Mouse (Mus musculus): ENCODE measurements around the gene Rgs7. TPM values are rescaled to one million over a fixed set of nuclear protein-coding genes. Genes with fewer than 3 reads are reported as not detected.

The Rgs7 gene
- polyA plus RNA-seq, 1 experiment from 2014 or later, result not detected

DNA sequence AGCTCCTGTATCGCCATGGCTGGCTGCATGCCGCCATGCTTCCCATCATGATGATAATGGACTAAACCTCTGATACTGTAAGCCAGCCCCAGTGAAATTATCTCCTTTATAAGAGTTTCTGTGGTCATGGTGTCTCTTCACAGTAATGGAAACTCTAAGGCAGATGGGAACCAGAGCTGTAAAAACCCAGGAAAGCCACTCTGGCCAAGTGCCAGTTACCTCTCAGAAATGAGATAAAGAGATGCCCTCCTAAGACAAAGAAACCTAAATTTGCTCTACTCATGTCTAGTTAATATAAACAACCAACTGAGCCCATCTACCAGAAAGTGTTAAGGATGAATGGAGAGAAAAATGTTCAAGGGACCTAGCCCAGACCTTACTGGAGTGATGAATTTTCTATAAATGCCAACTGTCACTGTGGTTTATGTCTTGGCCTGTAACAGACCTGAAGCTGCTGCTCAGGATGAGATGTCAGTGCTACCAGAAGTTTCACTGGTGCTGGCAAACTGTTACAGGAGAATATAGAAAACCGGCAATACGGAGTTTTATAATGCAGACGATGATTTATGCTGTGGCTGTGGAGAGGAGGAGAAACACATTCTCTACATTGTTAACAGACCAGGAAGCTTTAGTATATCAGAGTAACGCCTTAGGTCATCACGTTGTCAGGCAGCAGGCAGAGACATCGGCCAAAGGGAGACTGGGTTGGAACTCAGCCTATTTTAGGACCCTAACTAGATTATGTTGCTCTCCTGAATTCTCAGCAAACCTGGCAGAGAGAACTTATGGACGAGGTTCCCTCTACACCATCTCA lies 159.1 kb downstream of the Rgs7 start:
- H3K36me3 ChIP-seq, result no peaks in the 10 kb centered on the region
- DNase-seq (ENCODE audit: low spot score), result no peak
- WGBS, result 84% methylated on average over 9 of the region's 9 CpGs

DNA sequence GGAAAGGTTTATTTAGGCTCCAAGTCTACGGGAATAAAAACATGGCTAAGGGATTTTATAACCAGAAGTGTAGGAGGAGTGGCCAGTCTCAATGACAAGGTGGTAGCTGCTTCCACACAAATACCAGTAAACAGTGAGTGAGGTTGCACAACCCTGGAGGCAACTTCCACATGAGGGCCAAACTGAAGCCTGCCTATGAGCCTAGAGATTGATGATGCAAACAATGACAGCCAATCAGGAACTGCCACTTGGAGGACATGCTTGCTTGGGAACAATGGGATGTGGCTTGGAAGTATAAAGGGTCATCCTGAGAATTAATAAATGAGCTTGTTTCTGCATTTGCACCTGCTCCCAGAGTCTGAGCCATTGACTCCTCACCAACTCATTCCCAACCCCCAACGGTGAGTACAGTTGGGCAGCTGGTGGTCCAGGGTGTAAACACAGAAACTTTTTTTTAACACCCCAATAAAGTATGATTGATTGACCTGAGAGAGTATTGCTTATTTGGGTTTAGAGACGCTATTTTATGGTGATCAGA lies 162.3 kb downstream of the Rgs7 start:
- H3K4me3 ChIP-seq, result no peak overlapping the region
- DNase-seq (ENCODE audit: low spot score), result no peak
- H3K27me3 ChIP-seq (ENCODE audit: low read depth, poor library complexity, severe bottlenecking), result no peaks in the 10 kb centered on the region
- 89% methylated on average over 3 of the region's 3 CpGs for WGBS
- H3K27ac ChIP-seq, result no peak overlapping the region
- H3K4me1 ChIP-seq, result no peaks in the 10 kb centered on the region
- H3K36me3 ChIP-seq, result no peaks in the 10 kb centered on the region
- H3K9me3 ChIP-seq (replicated peaks), result no peaks in the 10 kb centered on the region

More for the DNA sequence above, 159.1 kb downstream of the Rgs7 start:
- no peaks in the 10 kb centered on the region for H3K9me3 ChIP-seq (replicated peaks)
- no peak overlapping the region for H3K4me3 ChIP-seq
- H3K4me1 ChIP-seq, result no peaks in the 10 kb centered on the region
- no peak overlapping the region for H3K27ac ChIP-seq
- H3K27me3 ChIP-seq (ENCODE audit: low read depth, poor library complexity, severe bottlenecking), result no peaks in the 10 kb centered on the region

DNA sequence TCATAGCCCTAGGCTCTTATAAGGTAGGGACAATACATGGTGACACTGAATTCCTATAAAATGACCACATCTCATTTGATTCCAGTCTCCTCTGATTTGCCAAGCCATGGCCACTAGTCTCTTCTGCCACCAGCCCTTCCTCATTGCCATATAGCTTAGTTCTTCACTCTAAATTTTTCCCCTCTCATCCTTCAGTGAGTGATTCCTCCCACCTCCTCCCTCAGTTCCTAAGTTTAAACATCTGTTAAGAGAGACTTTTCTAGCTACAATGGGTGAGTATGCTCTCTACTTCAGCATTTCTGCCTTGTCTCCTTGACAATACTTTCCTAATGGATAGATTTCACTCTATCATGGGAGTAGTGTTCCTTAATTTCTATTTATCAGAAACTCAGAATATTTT lies 169.5 kb downstream of the Rgs7 start:
- H3K9me3 ChIP-seq (replicated peaks), result no peaks in the 10 kb centered on the region
- H3K36me3 ChIP-seq, result no peaks in the 10 kb centered on the region
- H3K27me3 ChIP-seq (ENCODE audit: low read depth, poor library complexity, severe bottlenecking), result no peaks in the 10 kb centered on the region
- H3K27ac ChIP-seq, result no peak overlapping the region
- no peaks in the 10 kb centered on the region for H3K4me1 ChIP-seq
- DNase-seq (ENCODE audit: low spot score), result no peak
- H3K4me3 ChIP-seq, result no peak overlapping the region

DNA sequence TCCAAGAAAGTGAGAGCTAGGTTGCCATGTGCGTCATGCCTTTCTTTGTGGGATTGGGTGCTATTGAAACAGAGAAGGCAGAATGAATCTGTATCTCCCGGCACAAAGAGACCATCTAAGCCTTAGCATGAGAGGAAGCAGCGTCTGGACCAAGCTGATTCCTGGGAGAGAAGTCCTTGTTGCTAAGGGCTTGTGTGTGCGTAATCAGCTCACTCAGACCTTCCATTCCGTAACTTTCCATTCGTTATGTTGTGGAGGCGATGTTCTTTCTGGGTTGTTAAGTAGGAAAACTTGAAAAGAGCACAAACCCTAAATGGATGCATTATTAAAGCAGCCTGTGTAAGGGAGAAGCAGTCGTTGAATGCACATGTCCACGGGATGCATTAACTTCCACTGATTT lies 173.1 kb downstream of the Rgs7 start:
- 89% methylated on average over 9 of the region's 9 CpGs for WGBS
- no peaks in the 10 kb centered on the region for H3K27me3 ChIP-seq (ENCODE audit: low read depth, poor library complexity, severe bottlenecking)
- no peaks in the 10 kb centered on the region for H3K9me3 ChIP-seq (replicated peaks)
- no peak for DNase-seq (ENCODE audit: low spot score)
- no peak overlapping the region for H3K27ac ChIP-seq
- H3K4me1 ChIP-seq, result no peaks in the 10 kb centered on the region
- H3K36me3 ChIP-seq, result no peaks in the 10 kb centered on the region
- H3K4me3 ChIP-seq, result no peak overlapping the region

DNA sequence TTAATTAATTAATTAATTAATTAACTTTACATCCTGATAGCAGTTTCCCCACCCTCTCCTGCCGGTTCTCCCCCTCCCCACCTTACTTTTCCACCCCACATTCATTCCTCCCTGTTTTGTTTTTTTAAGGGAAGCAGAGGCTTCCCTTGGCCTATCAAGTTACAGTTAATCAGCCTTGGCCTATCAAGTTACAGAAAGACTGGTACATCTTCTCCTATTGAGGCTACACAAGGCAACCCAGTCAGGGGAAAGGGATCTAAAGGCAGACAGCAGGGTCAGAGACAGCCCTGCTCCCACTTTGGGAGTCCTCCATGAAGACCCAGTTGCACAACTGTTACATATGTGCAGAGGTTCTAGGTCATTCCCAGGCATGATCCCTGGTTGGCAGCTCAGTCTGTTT lies 175.0 kb downstream of the Rgs7 start:
- 9% methylated on average over 1 of the region's 1 CpGs for WGBS
- Histone ChIP-seq H3K27ac (no peak overlapping the region), H3K4me3 (no peak overlapping the region), H3K9me3 (replicated peaks) (no peaks in the 10 kb centered on the region), H3K27me3 (ENCODE audit: low read depth, poor library complexity, severe bottlenecking) (no peaks in the 10 kb centered on the region), H3K4me1 (no peaks in the 10 kb centered on the region), H3K36me3 (no peaks in the 10 kb centered on the region)
- DNase-seq (ENCODE audit: low spot score), result no peak

DNA sequence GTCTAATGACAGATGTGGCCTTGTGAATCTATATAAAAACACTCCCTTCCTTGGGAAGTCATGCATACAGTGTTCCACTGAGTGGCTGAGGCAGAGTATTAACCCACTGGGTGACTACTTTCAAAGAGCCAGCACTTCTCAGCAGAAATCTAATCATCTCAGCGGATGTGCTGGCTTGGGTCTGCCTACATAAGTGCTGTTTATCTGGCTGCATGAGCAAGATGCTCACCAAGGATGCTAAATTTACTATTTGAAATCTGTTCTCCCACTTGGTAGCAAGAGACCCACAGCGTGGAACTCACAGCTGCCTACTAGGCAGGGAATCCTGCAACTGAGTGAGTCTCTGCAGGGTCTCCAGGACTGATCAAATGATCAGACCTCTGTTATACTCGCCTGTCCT lies 184.7 kb downstream of the Rgs7 start:
- Histone ChIP-seq H3K9me3 (replicated peaks) (no peaks in the 10 kb centered on the region), H3K36me3 (no peaks in the 10 kb centered on the region), H3K4me1 (no peaks in the 10 kb centered on the region), H3K27me3 (ENCODE audit: low read depth, poor library complexity, severe bottlenecking) (no peaks in the 10 kb centered on the region), H3K27ac (no peak overlapping the region), H3K4me3 (no peak overlapping the region)
- DNase-seq (ENCODE audit: low spot score), result no peak
- 80% methylated on average over 3 of the region's 3 CpGs for WGBS

DNA sequence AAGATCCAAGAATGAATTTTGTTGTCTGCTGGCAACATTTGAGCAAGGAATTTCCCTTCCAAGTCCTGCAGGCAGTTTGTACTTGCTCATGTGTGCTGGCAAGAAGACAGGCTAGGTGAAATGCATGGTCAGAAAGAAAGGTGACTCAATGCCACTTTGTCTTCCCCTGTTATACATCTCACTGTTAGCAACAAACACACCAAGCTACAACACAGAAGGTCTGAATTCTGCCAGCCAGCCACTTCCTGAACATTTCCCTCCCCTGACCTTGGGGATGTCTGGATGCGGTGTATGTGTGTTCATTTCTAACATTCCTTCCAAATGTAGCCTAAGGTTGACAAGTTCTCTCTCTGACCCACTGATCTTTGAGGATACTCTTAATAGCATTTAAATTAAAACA lies 191.4 kb downstream of the Rgs7 start:
- WGBS, result 76% methylated on average over 1 of the region's 1 CpGs
- H3K27me3 ChIP-seq (ENCODE audit: low read depth, poor library complexity, severe bottlenecking), result no peaks in the 10 kb centered on the region

DNA sequence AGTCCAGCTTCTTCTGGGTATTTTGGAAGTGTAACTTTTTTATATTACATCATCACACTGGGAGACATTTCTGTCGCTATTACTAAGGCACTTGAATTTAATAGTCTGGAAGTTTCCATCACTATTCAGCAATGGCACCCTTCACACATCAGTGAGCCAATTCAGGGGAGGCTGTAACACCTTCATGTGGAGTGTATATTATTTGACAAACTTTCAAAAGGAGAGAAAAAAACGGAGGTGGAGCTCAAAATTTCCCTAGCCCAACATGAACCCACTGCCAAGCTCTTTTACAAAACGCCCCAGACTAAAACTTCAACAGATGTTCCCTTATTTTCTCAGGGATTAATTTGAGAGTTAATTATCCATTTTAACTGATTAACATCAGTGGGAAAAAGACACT lies 191.9 kb downstream of the Rgs7 start:
- 68% methylated on average over 3 of the region's 3 CpGs for WGBS
- no peak for DNase-seq (ENCODE audit: low spot score)
- Histone ChIP-seq H3K4me1 (no peaks in the 10 kb centered on the region), H3K4me3 (no peak overlapping the region), H3K9me3 (replicated peaks) (no peaks in the 10 kb centered on the region), H3K36me3 (no peaks in the 10 kb centered on the region), H3K27ac (no peak overlapping the region), H3K27me3 (ENCODE audit: low read depth, poor library complexity, severe bottlenecking) (no peaks in the 10 kb centered on the region)

More for the DNA sequence above, 191.4 kb downstream of the Rgs7 start:
- H3K9me3 ChIP-seq (replicated peaks), result no peaks in the 10 kb centered on the region
- H3K27ac ChIP-seq, result no peak overlapping the region
- H3K4me3 ChIP-seq, result no peak overlapping the region
- H3K4me1 ChIP-seq, result no peaks in the 10 kb centered on the region
- no peaks in the 10 kb centered on the region for H3K36me3 ChIP-seq
- no peak for DNase-seq (ENCODE audit: low spot score)

DNA sequence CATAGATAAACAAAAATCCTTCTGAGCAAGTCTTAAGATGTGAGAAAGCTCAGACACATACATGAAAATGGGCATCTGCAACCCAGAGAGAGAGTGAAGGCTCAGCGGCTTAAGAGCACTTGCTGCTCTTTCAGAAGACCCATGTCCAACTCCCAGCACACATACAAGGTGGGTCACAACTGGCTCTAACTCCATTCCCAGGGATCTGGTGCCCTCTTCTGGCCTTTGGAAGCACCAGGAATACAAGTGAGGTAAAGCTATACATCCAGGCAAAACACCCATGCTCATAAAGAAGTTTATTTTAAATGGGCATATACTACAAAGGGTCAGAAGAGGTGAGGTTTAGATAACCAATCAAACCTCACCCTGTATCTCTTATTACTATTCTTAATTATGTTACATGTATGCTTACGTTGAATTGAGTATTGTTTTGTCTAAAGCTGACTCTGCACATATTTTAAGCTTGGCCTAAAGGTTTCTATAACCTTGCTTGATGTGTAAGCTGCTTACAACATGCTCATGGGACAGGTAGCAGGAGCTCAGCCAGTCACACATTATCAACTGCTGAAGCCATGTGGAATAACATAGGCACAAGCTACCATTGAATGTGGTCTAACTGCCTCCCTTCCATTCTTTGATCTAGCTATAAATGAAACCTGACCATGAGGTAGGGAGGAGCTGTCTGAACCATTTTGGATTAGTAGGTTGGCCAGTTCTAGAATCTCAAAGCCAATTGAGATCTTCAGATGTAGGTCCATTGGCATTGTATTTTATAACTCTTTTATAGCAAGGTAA lies 192.5 kb downstream of the Rgs7 start:
- H3K27ac ChIP-seq, result no peak overlapping the region
- H3K9me3 ChIP-seq (replicated peaks), result no peaks in the 10 kb centered on the region
- H3K27me3 ChIP-seq (ENCODE audit: low read depth, poor library complexity, severe bottlenecking), result no peaks in the 10 kb centered on the region
- no peaks in the 10 kb centered on the region for H3K36me3 ChIP-seq
- no peak overlapping the region for H3K4me3 ChIP-seq
- 89% methylated on average over 2 of the region's 2 CpGs for WGBS
- no peaks in the 10 kb centered on the region for H3K4me1 ChIP-seq
- no peak for DNase-seq (ENCODE audit: low spot score)

DNA sequence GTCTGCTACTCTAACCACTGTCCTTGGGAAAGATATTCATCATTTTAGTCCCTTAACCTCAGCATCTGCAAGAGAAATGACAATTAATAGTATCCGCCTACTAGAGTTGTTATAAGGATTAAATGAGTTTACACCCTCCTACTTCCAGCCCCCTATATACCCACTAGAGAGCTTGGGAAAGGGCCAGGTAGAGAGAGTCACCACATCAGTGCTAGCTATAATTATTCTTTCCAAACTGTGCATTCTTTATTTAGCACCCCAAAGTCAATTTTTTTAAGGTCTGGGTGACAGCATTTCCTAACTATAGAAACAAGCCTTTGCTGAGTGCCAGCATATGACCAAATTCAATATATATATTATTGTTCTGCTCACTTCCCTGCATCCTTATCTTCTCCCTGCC lies 195.4 kb downstream of the Rgs7 start:
- Histone ChIP-seq H3K27me3 (ENCODE audit: low read depth, poor library complexity, severe bottlenecking) (no peaks in the 10 kb centered on the region), H3K36me3 (no peaks in the 10 kb centered on the region), H3K9me3 (replicated peaks) (no peaks in the 10 kb centered on the region), H3K4me3 (no peak overlapping the region), H3K27ac (no peak overlapping the region), H3K4me1 (no peaks in the 10 kb centered on the region)
- 95% methylated on average over 1 of the region's 1 CpGs for WGBS
- DNase-seq (ENCODE audit: low spot score), result no peak

DNA sequence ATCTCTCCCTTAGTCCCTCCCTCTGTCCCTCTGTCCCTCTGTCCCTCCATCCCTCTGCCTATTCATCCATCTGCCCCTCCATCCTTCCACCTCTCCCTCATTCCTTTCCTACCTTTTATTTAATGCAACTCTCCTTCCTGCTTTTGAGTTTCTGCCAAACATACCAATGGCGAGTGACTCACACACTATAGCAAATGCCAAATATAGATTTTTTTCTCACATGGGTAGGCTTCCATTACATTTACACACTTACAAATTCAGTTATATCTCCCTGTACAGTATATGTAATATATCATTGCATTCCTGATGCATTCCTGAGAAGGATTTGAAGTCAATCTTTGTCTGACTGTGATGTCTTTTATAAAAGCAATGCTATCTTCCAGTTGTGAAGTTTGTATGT lies 202.2 kb downstream of the Rgs7 start:
- Histone ChIP-seq H3K4me1 (no peaks in the 10 kb centered on the region), H3K27me3 (ENCODE audit: low read depth, poor library complexity, severe bottlenecking) (no peaks in the 10 kb centered on the region), H3K27ac (no peak overlapping the region), H3K9me3 (replicated peaks) (no peaks in the 10 kb centered on the region), H3K4me3 (no peak overlapping the region), H3K36me3 (no peaks in the 10 kb centered on the region)
- WGBS, result 97% methylated on average over 1 of the region's 1 CpGs
- DNase-seq (ENCODE audit: low spot score), result no peak

DNA sequence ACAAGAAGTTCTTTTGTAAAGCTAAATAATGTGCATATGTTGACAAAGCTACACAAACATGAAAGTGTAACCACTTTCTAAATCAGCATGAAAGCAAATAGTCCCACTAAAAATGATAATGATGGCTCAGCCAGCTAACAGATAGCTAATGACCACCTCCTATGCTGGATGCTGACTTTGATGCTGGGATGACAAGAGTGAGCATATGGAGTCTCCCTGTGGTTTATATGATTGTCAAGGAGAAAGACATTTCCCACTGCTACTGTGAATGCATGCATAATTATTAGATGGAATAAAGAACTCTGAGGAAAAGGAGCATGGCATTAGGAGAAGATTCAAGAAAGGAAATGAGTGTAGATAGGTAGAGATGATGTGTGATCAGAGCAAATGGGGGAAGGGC lies 230.0 kb downstream of the Rgs7 start:
- DNase-seq (ENCODE audit: low spot score), result no peak
- no peaks in the 10 kb centered on the region for H3K9me3 ChIP-seq (replicated peaks)
- no peak overlapping the region for H3K4me3 ChIP-seq
- no peaks in the 10 kb centered on the region for H3K4me1 ChIP-seq
- no peaks in the 10 kb centered on the region for H3K36me3 ChIP-seq
- no peaks in the 10 kb centered on the region for H3K27me3 ChIP-seq (ENCODE audit: low read depth, poor library complexity, severe bottlenecking)
- H3K27ac ChIP-seq, result no peak overlapping the region

DNA sequence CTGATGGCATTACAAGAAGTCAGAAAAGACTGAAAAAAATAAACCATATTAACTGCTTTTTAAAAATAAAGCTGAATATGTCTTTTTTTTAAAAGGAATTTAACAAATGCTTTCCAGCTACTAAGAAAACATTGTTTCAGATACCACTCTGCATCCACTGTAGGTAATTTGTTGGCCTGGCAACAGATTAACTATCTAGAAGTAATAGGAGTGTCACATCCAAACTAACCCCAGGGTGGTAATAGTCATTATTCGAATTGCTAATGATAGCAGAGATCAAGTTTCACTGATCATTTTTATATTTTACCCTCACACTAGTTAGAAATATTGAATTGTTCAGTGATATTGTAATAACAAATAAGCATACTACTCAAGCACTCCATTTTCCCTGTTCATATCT lies 232.9 kb downstream of the Rgs7 start:
- H3K9me3 ChIP-seq (replicated peaks), result no peaks in the 10 kb centered on the region
- H3K27ac ChIP-seq, result no peak overlapping the region
- H3K4me1 ChIP-seq, result no peaks in the 10 kb centered on the region
- no peaks in the 10 kb centered on the region for H3K27me3 ChIP-seq (ENCODE audit: low read depth, poor library complexity, severe bottlenecking)
- no peak overlapping the region for H3K4me3 ChIP-seq
- 71% methylated on average over 1 of the region's 1 CpGs for WGBS
- no peak for DNase-seq (ENCODE audit: low spot score)
- H3K36me3 ChIP-seq, result no peaks in the 10 kb centered on the region

Data from limb, embryonic 10.5 days (tissue).